8 mouse cellular contexts compared by ENCODE assay signal in the genomic region with DNA sequence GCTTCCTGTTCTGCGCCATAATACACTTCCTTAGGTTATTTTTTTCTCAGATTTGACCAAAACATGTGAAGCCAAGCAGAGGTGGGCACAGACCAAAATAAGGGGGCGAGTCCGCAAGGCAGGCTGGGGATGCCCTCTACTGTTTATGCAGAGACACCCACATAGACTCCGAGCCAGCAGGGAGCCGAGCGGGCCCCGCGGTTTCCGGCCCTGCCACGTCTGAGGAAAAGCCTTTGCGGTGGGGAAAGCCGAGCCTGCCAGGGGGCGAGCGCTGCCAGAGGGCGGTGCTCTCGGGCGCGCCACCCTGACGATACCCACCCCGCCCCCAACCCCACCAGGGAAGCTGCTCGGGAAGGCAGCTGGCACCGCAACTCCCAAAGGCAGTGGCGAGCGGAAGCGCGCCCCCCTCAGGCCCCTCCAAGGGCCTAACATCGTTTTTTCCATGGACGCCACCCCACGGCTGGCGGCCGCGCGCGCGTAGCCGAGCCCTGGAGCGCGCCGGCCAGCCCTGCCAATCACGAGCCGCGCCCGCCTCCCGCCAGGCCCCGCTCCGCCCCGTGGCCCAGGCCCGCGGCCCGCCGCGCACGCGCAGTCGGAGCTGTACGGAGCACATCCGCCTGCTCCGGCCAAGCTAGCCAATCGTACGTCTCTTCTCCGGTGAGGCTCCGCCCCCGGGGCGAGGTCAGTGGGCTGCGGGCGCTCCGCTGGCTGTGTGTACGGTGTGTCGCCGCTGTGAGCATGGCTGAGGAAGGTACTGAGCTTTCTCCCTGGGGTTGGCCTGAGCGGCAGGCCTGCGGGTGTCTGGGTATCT. TPM values are rescaled to one million over a fixed set of nuclear protein-coding genes. Genes with fewer than 3 reads are reported as not detected.
DNase-seq lines count a peak whose midpoint lies in the region; ATAC-seq lines count a peak whose summit lies in the region.

Sfr1 (plus strand) TSS at position 612 of the 811 bp plus-strand sequence.

- H3K36me3 ChIP-seq in forebrain, embryonic 14.5 days (ENCODE audit: control insufficient read depth, insufficient read depth, low read length) = peaks cover 34% of the 10 kb centered on the region
- H3K36me3 ChIP-seq in neural tube, embryonic 15.5 days = peaks cover 27% of the 10 kb centered on the region

- peak; percentile 96 for ATAC-seq in forebrain, embryonic 14.5 days
- peak; percentile 97 for ATAC-seq in neural tube, embryonic 15.5 days (ENCODE audit: low FRiP score)

- H3K9me3 ChIP-seq in forebrain, embryonic 14.5 days (replicated peaks; ENCODE audit: control insufficient read depth, low read length) = no peaks in the 10 kb centered on the region
- no peaks in the 10 kb centered on the region for H3K9me3 ChIP-seq in neural tube, embryonic 15.5 days (replicated peaks)

- DNase-seq in ES-CJ7 (ENCODE audit: low read depth, low spot score) = peak; percentile 96
- peak; percentile 100 for DNase-seq in cerebellum, adult 11 months
- peak; percentile 99 for DNase-seq in forebrain, embryonic 14.5 days (ENCODE audit: low spot score)
- DNase-seq in heart, postnatal 14 days = peak; percentile 99 to 100
- peak; percentile 99 for DNase-seq in layer of hippocampus, adult 11-12 months (ENCODE audit: low spot score)
- DNase-seq in lung, adult 18-20 months = peak; percentile 99
- DNase-seq in testis, postnatal 14 days (ENCODE audit: low spot score) = peak; percentile 99

- peak within 1 kb of the TSS; percentile 79 for H3K4me3 ChIP-seq in forebrain, embryonic 14.5 days (ENCODE audit: low read depth, low read length)
- peak within 1 kb of the TSS; percentile 78 for H3K4me3 ChIP-seq in neural tube, embryonic 15.5 days (replicated peaks)

- peak within 1 kb of the TSS; percentile 68 for H3K4me2 ChIP-seq in forebrain, embryonic 14.5 days (ENCODE audit: low read length)
- H3K4me2 ChIP-seq in neural tube, embryonic 15.5 days = peak within 1 kb of the TSS; percentile 85

- no peaks in the 10 kb centered on the region; the same call in 1 of the 2 replicates for H3K4me1 ChIP-seq in forebrain, embryonic 14.5 days (ENCODE audit: control insufficient read depth, insufficient read depth, low read length)
- peaks cover 17% of the 10 kb centered on the region for H3K4me1 ChIP-seq in neural tube, embryonic 15.5 days

- intact Hi-C loops in heart, postnatal 14 days (cut with DNase I) = loop anchor here (2.0 to 5.0 kb wide), 2 partner anchors 150 to 224 kb away; no protein-coding TSS in a partner anchor

- H3K27me3 ChIP-seq in forebrain, embryonic 14.5 days (replicated peaks; ENCODE audit: control insufficient read depth, insufficient read depth, low read length) = no peaks in the 10 kb centered on the region
- H3K27me3 ChIP-seq in neural tube, embryonic 15.5 days (replicated peaks) = no peaks in the 10 kb centered on the region

- peak within 1 kb of the TSS; percentile 79 for H3K9ac ChIP-seq in forebrain, embryonic 14.5 days (ENCODE audit: low read length)
- peak within 1 kb of the TSS; percentile 74 for H3K9ac ChIP-seq in neural tube, embryonic 15.5 days (replicated peaks)

- H3K27ac ChIP-seq in forebrain, embryonic 14.5 days (ENCODE audit: low read depth, low read length) = peak within 1 kb of the TSS; percentile 95
- peak within 1 kb of the TSS; percentile 96 for H3K27ac ChIP-seq in neural tube, embryonic 15.5 days (replicated peaks)

- WGBS in forebrain, embryonic 14.5 days = under 1% methylated on average over 62 of the region's 72 CpGs
- WGBS in neural tube, embryonic 15.5 days = under 1% methylated on average over 61 of the region's 72 CpGs

RNA-seq across cellular contexts. Expression of gene Sfr1, which starts in this region (rescaled TPM):
- polyA plus RNA-seq in forebrain, embryonic 14.5 days (2014; fragmentation: Nextera tagmentation; extraction: Ambion mirVana) = 206 and 212 TPM in 2 replicates
- 10 to 100 TPM; 60.7 to 66.1 TPM for total RNA-seq in heart, postnatal 14 days (2021)
- polyA plus RNA-seq in neural tube, embryonic 15.5 days (2015; fragmentation: Nextera tagmentation; extraction: Ambion mirVana) = 158 and 173 TPM in 2 replicates

Comparison
In these comparisons a context has a peak if more than half of its experiments do, and no peak if none do; other contexts are left out.
1. Peak in every context shown above with its lines: DNase-seq, ATAC-seq, H3K4me3 ChIP-seq and H3K27ac ChIP-seq.